Mouse (Mus musculus) MEL (cell line): ENCODE measurements around the gene Klk10. TPM values are rescaled to one million over a fixed set of nuclear protein-coding genes. Genes with fewer than 3 reads are reported as not detected.

Experiments used
- DNase-seq: peaks from one replicate; pipeline ENCODE4 v3.0.0; 2011; ENCODE audit warnings: low read depth, low spot score
- H3K27ac ChIP-seq: 2 replicates; pipeline ENCODE4 v1.5.1; 2012; ENCODE audit warnings: low read depth, mild to moderate bottlenecking, control low read depth, low read length, moderate library complexity; ENCODE audit not compliant: control insufficient read depth
- H3K27me3 ChIP-seq, 2 experiments: fragments of 150-350 bp in 1 of 2; sonication (generic) in 1 of 2; 2 replicates each; pipeline ENCODE4 v1.6.1; 2012; ENCODE audit warnings: low read length in 2 of 2, mild to moderate bottlenecking in 2 of 2, improper control_type of control experiment in 1 of 2, moderate library complexity in 1 of 2; ENCODE audit not compliant: insufficient read depth in 2 of 2, control insufficient read depth in 1 of 2
- H3K36me3 ChIP-seq, 2 experiments: 2 replicates each; pipeline ENCODE4 v1.6.1; 2012 to 2014; ENCODE audit warnings: low read length in 2 of 2, improper control_type of control experiment in 1 of 2, inconsistent platforms in 1 of 2, mild to moderate bottlenecking in 1 of 2; ENCODE audit not compliant: insufficient read depth in 2 of 2, control insufficient read depth in 1 of 2
- H3K4me1 ChIP-seq, 2 experiments: fragments of 150-350 bp in 1 of 2; sonication (generic) in 1 of 2; 2 replicates each; pipeline ENCODE4 v1.6.1; 2012; ENCODE audit warnings: low read length in 2 of 2, improper control_type of control experiment in 1 of 2, mild to moderate bottlenecking in 1 of 2; ENCODE audit not compliant: insufficient read depth in 2 of 2, control insufficient read depth in 1 of 2
- H3K4me3 ChIP-seq, 2 experiments: fragments of 150-350 bp in 1 of 2; sonication (generic) in 1 of 2; 2 replicates each; pipeline ENCODE4 v1.5.1; 2012; ENCODE audit warnings: low read depth in 2 of 2, low read length in 2 of 2, mild to moderate bottlenecking in 2 of 2, moderate library complexity in 2 of 2, control low read depth in 1 of 2, improper control_type of control experiment in 1 of 2; ENCODE audit not compliant: control insufficient read depth in 1 of 2, insufficient read depth in 1 of 2
- H3K79me2 ChIP-seq: 2 replicates; pipeline ENCODE4 v1.6.1; 2012; ENCODE audit warnings: mild to moderate bottlenecking, low read length, moderate library complexity; ENCODE audit not compliant: control insufficient read depth, poor library complexity, insufficient read depth
- H3K9ac ChIP-seq: 2 replicates; pipeline ENCODE4 v1.6.1; 2012; ENCODE audit warnings: low read depth, mild to moderate bottlenecking, control low read depth, low read length, moderate library complexity; ENCODE audit not compliant: control insufficient read depth, poor library complexity, severe bottlenecking
- H3K9me3 ChIP-seq: fragments of 150-350 bp; sonication (generic); replicated peaks from 2 replicates; pipeline ENCODE4 v1.6.1; 2012; ENCODE audit warnings: mild to moderate bottlenecking, low read length, improper control_type of control experiment, moderate library complexity; ENCODE audit not compliant: insufficient read depth
- CHD2 ChIP-seq: IDR thresholded peaks from 2 replicates; pipeline ENCODE4 v1.6.1; 2011; ENCODE audit warnings: low read length, improper control_type of control experiment
- E2F4 ChIP-seq: IDR thresholded peaks from 2 replicates; pipeline ENCODE4 v1.6.1; 2011; ENCODE audit warnings: low read depth, low read length, improper control_type of control experiment, borderline replicate concordance
- GABPA ChIP-seq: IDR thresholded peaks from 2 replicates; pipeline ENCODE4 v1.6.1; 2012; ENCODE audit warnings: low read depth, mild to moderate bottlenecking, inconsistent platforms, low read length, improper control_type of control experiment, moderate library complexity
- HCFC1 ChIP-seq: IDR thresholded peaks from 2 replicates; pipeline ENCODE4 v1.6.1; 2012; ENCODE audit warnings: low read depth, mild to moderate bottlenecking, inconsistent platforms, low read length, improper control_type of control experiment, moderate library complexity
- MAFK ChIP-seq: IDR thresholded peaks from 2 replicates; pipeline ENCODE4 v1.6.1; 2011; ENCODE audit warnings: low read depth, mild to moderate bottlenecking, low read length, improper control_type of control experiment, borderline replicate concordance
- MAX ChIP-seq: IDR thresholded peaks from 2 replicates; pipeline ENCODE4 v1.6.1; 2011; ENCODE audit warnings: low read length, improper control_type of control experiment
- MEF2A ChIP-seq: IDR thresholded peaks from 2 replicates; pipeline ENCODE4 v1.6.1; 2014; ENCODE audit warnings: low read depth, mild to moderate bottlenecking, inconsistent platforms, low read length, improper control_type of control experiment; ENCODE audit not compliant: poor library complexity, insufficient replicate concordance, severe bottlenecking; ENCODE audit errors: extremely low read depth
- MXI1 ChIP-seq: IDR thresholded peaks from 2 replicates; pipeline ENCODE4 v1.6.1; 2011; ENCODE audit warnings: mild to moderate bottlenecking, low read depth, low read length, improper control_type of control experiment
- NELFE ChIP-seq: IDR thresholded peaks from 2 replicates; pipeline ENCODE4 v1.6.1; 2011; ENCODE audit warnings: low read depth, low read length, improper control_type of control experiment
- POLR2A ChIP-seq, 2 experiments: IDR thresholded peaks; 2 replicates each; pipeline ENCODE4 v1.6.1; 2011 to 2012; ENCODE audit warnings: low read length in 2 of 2, mild to moderate bottlenecking in 2 of 2, control low read depth in 1 of 2, improper control_type of control experiment in 1 of 2, low read depth in 1 of 2, moderate library complexity in 1 of 2; ENCODE audit not compliant: control insufficient read depth in 1 of 2, insufficient read depth in 1 of 2, poor library complexity in 1 of 2
- POLR2AphosphoS5 ChIP-seq: IDR thresholded peaks from 2 replicates; pipeline ENCODE4 v1.6.1; 2012; ENCODE audit warnings: low read depth, borderline replicate concordance, mild to moderate bottlenecking, inconsistent platforms, low read length, moderate library complexity, mixed read lengths
- RAD21 ChIP-seq: IDR thresholded peaks from 2 replicates; pipeline ENCODE4 v1.6.1; 2011; ENCODE audit warnings: mild to moderate bottlenecking, low read depth, low read length, improper control_type of control experiment
- SMC3 ChIP-seq: IDR thresholded peaks from 2 replicates; pipeline ENCODE4 v1.6.1; 2011; ENCODE audit warnings: low read depth, low read length, improper control_type of control experiment
- TBP ChIP-seq: IDR thresholded peaks from 2 replicates; pipeline ENCODE4 v1.8.0; 2011; ENCODE audit warnings: low read depth, low read length, improper control_type of control experiment
- USF2 ChIP-seq, 2 experiments: IDR thresholded peaks; 2 replicates each; pipeline ENCODE4 v1.6.1; 2011 to 2012; ENCODE audit warnings: improper control_type of control experiment in 2 of 2, low read length in 2 of 2, borderline replicate concordance in 1 of 2, inconsistent platforms in 1 of 2, low read depth in 1 of 2, mild to moderate bottlenecking in 1 of 2; ENCODE audit not compliant: insufficient read depth in 1 of 2
- ZKSCAN1 ChIP-seq: IDR thresholded peaks from 2 replicates; pipeline ENCODE4 v1.6.1; 2012; ENCODE audit warnings: low read depth, mild to moderate bottlenecking, inconsistent platforms, low read length, improper control_type of control experiment, moderate library complexity
- ZMIZ1 ChIP-seq: IDR thresholded peaks from 2 replicates; pipeline ENCODE4 v1.6.1; 2012; ENCODE audit warnings: low read depth, mild to moderate bottlenecking, inconsistent platforms, low read length, improper control_type of control experiment, moderate library complexity
- ZNF384 ChIP-seq: IDR thresholded peaks from 2 replicates; pipeline ENCODE4 v1.6.1; 2012; ENCODE audit warnings: low read depth, mild to moderate bottlenecking, inconsistent platforms, low read length, improper control_type of control experiment
- polyA plus RNA-seq, 2 experiments: library from polyadenylated mRNA; stranded (reverse) in 1 of 2; unstranded in 1 of 2; fragments of >175 nt in 1 of 2; fragments of >200 nt in 1 of 2; gene quantifications; 2 replicates each; pipeline versions ENCODE4 v1.2.1 to v1.2.4; 2012; ENCODE audit warnings: low replicate concordance in 2 of 2, low read depth in 1 of 2; ENCODE audit not compliant: insufficient read length in 2 of 2, insufficient read depth in 1 of 2, missing spikeins in 1 of 2
- total RNA-seq: library from RNA; depleted of rRNA; stranded (reverse); fragments of 300-350 nt; gene quantifications from 2 replicates; pipeline ENCODE4 v1.2.3, GENCODE M21; 2012

Gene Klk10
- total and polyA plus RNA-seq, 3 experiments: not detected

DNA sequence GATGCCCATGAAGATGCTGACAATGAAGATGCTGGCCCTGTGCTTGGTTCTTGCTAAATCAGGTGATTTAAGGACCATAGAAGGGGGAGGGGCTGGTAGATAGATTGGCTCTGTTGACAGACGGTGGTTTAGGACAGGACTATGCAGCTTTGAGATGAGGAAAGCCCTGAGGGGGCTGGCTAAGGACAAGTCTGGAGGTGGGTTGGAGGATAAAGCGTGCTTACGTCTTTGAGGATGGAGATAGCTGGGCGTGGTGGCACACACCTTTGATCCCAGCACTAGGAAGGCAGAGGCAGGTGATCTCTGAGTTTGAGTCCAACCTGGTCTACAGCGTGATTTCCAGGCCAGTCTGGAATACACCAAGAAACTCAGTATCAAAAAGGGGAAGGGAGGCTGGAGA is 45.2 kb downstream of the Klk10 start:
- no peak for DNase-seq
- no peaks in the 10 kb centered on the region for H3K36me3 ChIP-seq
- H3K27ac ChIP-seq: no peak overlapping the region
- no peak overlapping the region for H3K4me3 ChIP-seq
- no peak overlapping the region for H3K9ac ChIP-seq
- TF ChIP-seq POLR2A (IDR thresholded peaks at IDR 0.05; ENCODE audit: control insufficient read depth in 1 of 2, insufficient read depth in 1 of 2, low read depth in 1 of 2, low read length in 2 of 2, poor library complexity in 1 of 2) (no peak), GABPA (no peak), MAX (no peak), MXI1 (no peak), USF2 (IDR thresholded peaks at IDR 0.05; ENCODE audit: borderline replicate concordance in 1 of 2, insufficient read depth in 1 of 2, low read depth in 1 of 2, low read length in 2 of 2) (no peak), HCFC1 (no peak), E2F4 (no peak), SMC3 (no peak), POLR2AphosphoS5 (no peak), CHD2 (no peak), ZKSCAN1 (no peak), MEF2A (no peak), ZNF384 (no peak)
- TF ChIP-seq, all 39 proteins: peak for 0
- no peaks in the 10 kb centered on the region for H3K9me3 ChIP-seq
- no peaks in the 10 kb centered on the region for H3K27me3 ChIP-seq
- no peaks in the 10 kb centered on the region for H3K4me1 ChIP-seq
- no peaks in the 10 kb centered on the region for H3K79me2 ChIP-seq

DNA sequence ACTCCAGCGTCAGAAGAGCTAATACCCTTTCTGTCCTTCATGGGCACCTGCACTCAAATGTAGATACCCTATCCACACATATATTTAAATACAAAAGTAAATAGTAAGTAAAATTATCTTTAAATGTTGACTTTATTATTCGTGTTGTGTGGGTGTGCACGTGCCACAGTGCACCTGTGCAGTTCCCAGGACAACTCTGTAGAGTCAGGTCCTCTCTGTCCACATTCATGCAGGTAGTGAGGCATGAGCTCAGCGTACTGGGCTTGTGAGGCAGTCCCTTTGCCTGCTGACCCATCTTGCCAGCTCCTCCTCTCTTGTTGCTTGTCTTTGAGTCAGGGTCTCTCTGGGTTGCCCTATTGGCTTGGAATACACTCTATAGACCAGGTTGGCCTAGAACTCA is 46.9 kb downstream of the Klk10 start:
- Histone ChIP-seq H3K9ac (no peak overlapping the region), H3K79me2 (no peaks in the 10 kb centered on the region), H3K27me3 (no peaks in the 10 kb centered on the region), H3K4me3 (no peak overlapping the region), H3K36me3 (no peaks in the 10 kb centered on the region), H3K4me1 (no peaks in the 10 kb centered on the region), H3K9me3 (no peaks in the 10 kb centered on the region), H3K27ac (no peak overlapping the region)
- TF ChIP-seq POLR2A (IDR thresholded peaks at IDR 0.05; ENCODE audit: control insufficient read depth in 1 of 2, insufficient read depth in 1 of 2, low read depth in 1 of 2, low read length in 2 of 2, poor library complexity in 1 of 2) (no peak), POLR2AphosphoS5 (no peak), MAFK (no peak), GABPA (no peak), TBP (no peak), NELFE (no peak), RAD21 (no peak), ZMIZ1 (no peak), ZKSCAN1 (no peak)
- no peak for DNase-seq
